ENCODE assay signal across 8 mouse cellular contexts in genomic region chr14:54686063-54686521, GRCm38 (mm10). TPM values are rescaled to one million over a fixed set of nuclear protein-coding genes. Genes with fewer than 3 reads are reported as not detected.
DNase-seq lines count a peak whose midpoint lies in the region; ATAC-seq lines count a peak whose summit lies in the region.

Gene 1700123O20Rik (plus strand): TSS chr14:54686216.

- DNase-seq in kidney, adult 9 months, result no peak
- DNase-seq in hindbrain, embryonic 10.5 days (ENCODE audit: low spot score), result peak; percentile 88
- DNase-seq in left cerebral cortex, postnatal 4 days, result peak; percentile 85
- DNase-seq in thymus, postnatal 14 days, result peak; percentile 84

- H3K27ac ChIP-seq in kidney, embryonic 15.5 days, result peak within 1 kb of the TSS; percentile 98
- H3K27ac ChIP-seq in hindbrain, embryonic 10.5 days, result peak within 1 kb of the TSS; percentile 98
- peak within 1 kb of the TSS; percentile 95 for H3K27ac ChIP-seq in midbrain, embryonic 13.5 days

- no peaks in the 10 kb centered on the region for H3K27me3 ChIP-seq in kidney, embryonic 15.5 days
- no peaks in the 10 kb centered on the region for H3K27me3 ChIP-seq in hindbrain, embryonic 10.5 days (ENCODE audit: insufficient read depth, poor library complexity, severe bottlenecking)
- no peaks in the 10 kb centered on the region for H3K27me3 ChIP-seq in midbrain, embryonic 13.5 days

- H3K36me3 ChIP-seq in kidney, embryonic 15.5 days, result peaks cover 44% of the 10 kb centered on the region
- peaks cover 59% of the 10 kb centered on the region for H3K36me3 ChIP-seq in hindbrain, embryonic 10.5 days
- peaks cover 40% of the 10 kb centered on the region for H3K36me3 ChIP-seq in midbrain, embryonic 13.5 days

- H3K4me2 ChIP-seq in kidney, embryonic 15.5 days, result peak within 1 kb of the TSS; percentile 72
- H3K4me2 ChIP-seq in midbrain, embryonic 13.5 days (replicated peaks), result peak within 1 kb of the TSS; percentile 82

- ATAC-seq in kidney, embryonic 15.5 days (replicated peaks; ENCODE audit: low FRiP score), result peak; percentile 86
- ATAC-seq in activated CD4-positive, CD25-positive, alpha-beta regulatory T cell, adult 4 months, result peak; percentile 26
- ATAC-seq in erythroblast, adult 5-6 weeks (replicated peaks; ENCODE audit: low FRiP score, poor library complexity, severe bottlenecking), result peak; percentile 77
- peak; percentile 74 for ATAC-seq in midbrain, embryonic 13.5 days

- peak within 1 kb of the TSS; percentile 83 for H3K4me3 ChIP-seq in kidney, embryonic 15.5 days (replicated peaks)
- peak within 1 kb of the TSS; percentile 91 for H3K4me3 ChIP-seq in hindbrain, embryonic 10.5 days
- peak within 1 kb of the TSS; percentile 74 for H3K4me3 ChIP-seq in midbrain, embryonic 13.5 days (replicated peaks)

- H3K4me1 ChIP-seq in kidney, embryonic 15.5 days, result peaks cover 30% of the 10 kb centered on the region
- H3K4me1 ChIP-seq in hindbrain, embryonic 10.5 days (replicated peaks), result peaks cover 22% of the 10 kb centered on the region
- H3K4me1 ChIP-seq in midbrain, embryonic 13.5 days (replicated peaks), result peaks cover 48% of the 10 kb centered on the region

- under 1% methylated on average over 41 of the region's 41 CpGs for WGBS in kidney, embryonic 15.5 days
- WGBS in hindbrain, embryonic 10.5 days, result under 1% methylated on average over 41 of the region's 41 CpGs
- under 1% methylated on average over 29 of the region's 41 CpGs for WGBS in midbrain, embryonic 13.5 days

- intact Hi-C loops in left cerebral cortex, postnatal 4 days (cut with DNase I), result no loop called here

- no peaks in the 10 kb centered on the region for H3K9me3 ChIP-seq in kidney, embryonic 15.5 days (replicated peaks)
- no peaks in the 10 kb centered on the region for H3K9me3 ChIP-seq in hindbrain, embryonic 10.5 days
- H3K9me3 ChIP-seq in midbrain, embryonic 13.5 days, result no peaks in the 10 kb centered on the region

- H3K9ac ChIP-seq in kidney, embryonic 15.5 days, result peak within 1 kb of the TSS; percentile 97
- peak within 1 kb of the TSS; percentile 92 for H3K9ac ChIP-seq in midbrain, embryonic 13.5 days (replicated peaks)

RNA-seq across cellular contexts. Expression of gene 1700123O20Rik, which starts in this region (rescaled TPM):
- polyA plus RNA-seq in kidney, embryonic 15.5 days (2015; fragmentation: Nextera tagmentation; extraction: Ambion mirVana), result 85.9 and 88.7 TPM in 2 replicates
- 10 to 100 TPM; 91.8 to 93.8 TPM for polyA plus RNA-seq in activated CD4-positive, CD25-positive, alpha-beta regulatory T cell, adult 4 months (2017; shearing (Covaris generic))
- total RNA-seq in erythroblast, adult 5-6 weeks (2015; ENCODE audit: low replicate concordance), result 22.7 and 25.5 TPM in 2 replicates
- 18.1 and 25.8 TPM in 2 replicates for total RNA-seq in erythroblast, adult 5-6 weeks (2017; ENCODE audit: low replicate concordance)
- 108 and 116 TPM in 2 replicates for polyA plus RNA-seq in hindbrain, embryonic 10.5 days (2016; fragmentation: Nextera tagmentation; extraction: Ambion mirVana)
- total RNA-seq in left cerebral cortex, postnatal 4 days (2021), result 10 to 100 TPM; 27.4 to 30.2 TPM
- 75.4 and 76.6 TPM in 2 replicates for polyA plus RNA-seq in midbrain, embryonic 13.5 days (2015; fragmentation: Nextera tagmentation; extraction: Ambion mirVana)

Comparison
In these comparisons a context has a peak if more than half of its experiments do, and no peak if none do; other contexts are left out.
1. ATAC-seq: peak in every context shown above with its lines; median percentile 86 in kidney, embryonic 15.5 days; 77 in erythroblast, adult 5-6 weeks; 74 in midbrain, embryonic 13.5 days; 26 in activated CD4-positive, CD25-positive, alpha-beta regulatory T cell, adult 4 months.